Comparison of ENCODE assay signal across 15 mouse cellular contexts in the genomic region with DNA sequence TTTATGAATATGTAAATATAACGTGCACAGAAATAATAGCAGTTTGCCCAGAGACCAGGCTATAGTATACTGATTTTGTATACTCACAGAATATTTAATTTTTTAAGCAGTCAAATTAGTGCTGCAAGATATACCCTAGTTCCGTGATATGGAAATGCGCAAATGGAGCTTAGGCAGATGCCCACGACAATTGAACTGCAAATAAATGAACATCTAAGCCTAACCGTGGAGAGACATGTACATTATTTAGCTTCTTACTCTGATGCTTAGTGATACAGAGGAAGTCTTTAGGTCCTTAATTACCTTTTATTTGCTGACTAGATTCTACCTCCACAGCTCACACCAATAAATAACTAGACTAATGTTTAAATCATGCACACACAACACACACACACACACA.
DNase-seq lines count a peak whose midpoint lies in the region; ATAC-seq lines count a peak whose summit lies in the region.
"Had no signal": no experiment of that assay in that cellular context is flagged by ENCODE, and none has a peak within 500 bp of the region (broad histone marks: within the 10 kb centered on the region; RNA-seq: fewer than 3 reads in every experiment).

No protein-coding gene starts in this region.

- H3K9ac ChIP-seq in hindbrain, embryonic 11.5 days (ENCODE audit: low read depth, low read length): no peak overlapping the region
- peak overlapping the region; percentile 54 for H3K9ac ChIP-seq in forebrain, embryonic 15.5 days (replicated peaks)
- peak overlapping the region; percentile 67 for H3K9ac ChIP-seq in neural tube, embryonic 13.5 days
- no peak overlapping the region for H3K9ac ChIP-seq in liver, embryonic 11.5 days (ENCODE audit: low read depth, low read length)
- H3K9ac ChIP-seq: embryonic facial prominence, embryonic 15.5 days; liver, embryonic 13.5 days had no signal

- H3K27ac ChIP-seq in hindbrain, embryonic 11.5 days (ENCODE audit: low read depth, low read length): peak overlapping the region; percentile 82
- H3K27ac ChIP-seq in hindbrain, embryonic 10.5 days: no peak overlapping the region; the same call in 1 of the 2 replicates
- H3K27ac ChIP-seq in forebrain, embryonic 15.5 days (replicated peaks): peak overlapping the region; percentile 98
- H3K27ac ChIP-seq in midbrain, embryonic 10.5 days (replicated peaks): peak overlapping the region; percentile 67; the same call in 1 of the 2 replicates
- H3K27ac ChIP-seq in neural tube, embryonic 13.5 days (replicated peaks): peak overlapping the region; percentile 96
- no peak overlapping the region for H3K27ac ChIP-seq in liver, embryonic 11.5 days (ENCODE audit: low read depth, low read length)
- H3K27ac ChIP-seq: heart, adult 2 months; liver, embryonic 13.5 days had no signal

- no peak overlapping the region for H3K4me3 ChIP-seq in hindbrain, embryonic 11.5 days (ENCODE audit: low read depth, low read length)
- H3K4me3 ChIP-seq in hindbrain, embryonic 10.5 days: no peak overlapping the region
- peak overlapping the region; percentile 35 for H3K4me3 ChIP-seq in forebrain, embryonic 15.5 days
- no peak overlapping the region for H3K4me3 ChIP-seq in midbrain, embryonic 10.5 days
- H3K4me3 ChIP-seq in neural tube, embryonic 13.5 days: peak overlapping the region; percentile 40
- no peak overlapping the region for H3K4me3 ChIP-seq in liver, embryonic 11.5 days (ENCODE audit: low read depth, low read length)
- H3K4me3 ChIP-seq: heart, adult 2 months; liver, embryonic 13.5 days had no signal

- ATAC-seq in hindbrain, embryonic 11.5 days (ENCODE audit: low FRiP score): no peak
- no peak for ATAC-seq in forebrain, embryonic 15.5 days (replicated peaks)
- ATAC-seq in neural tube, embryonic 13.5 days (ENCODE audit: low read depth): 0 out of 2 replicates have a peak, but pooled peaks have one; percentile 3
- no peak for ATAC-seq in liver, embryonic 11.5 days (replicated peaks; ENCODE audit: low FRiP score)
- no peak for ATAC-seq in megakaryocyte, adult 5-6 weeks (ENCODE audit: poor library complexity, severe bottlenecking)
- ATAC-seq: activated CD4-positive, CD25-positive, alpha-beta regulatory T cell, adult 4 months; intestine, postnatal 0 days had no signal

- H3K27me3 ChIP-seq in hindbrain, embryonic 11.5 days (ENCODE audit: control insufficient read depth, insufficient read depth, low read length): no peaks in the 10 kb centered on the region
- H3K27me3 ChIP-seq in hindbrain, embryonic 10.5 days (ENCODE audit: insufficient read depth, poor library complexity, severe bottlenecking): no peaks in the 10 kb centered on the region
- H3K27me3 ChIP-seq in forebrain, embryonic 15.5 days: no peaks in the 10 kb centered on the region
- no peaks in the 10 kb centered on the region for H3K27me3 ChIP-seq in midbrain, embryonic 10.5 days (ENCODE audit: low read depth, poor library complexity, severe bottlenecking)
- no peaks in the 10 kb centered on the region for H3K27me3 ChIP-seq in neural tube, embryonic 13.5 days
- no peaks in the 10 kb centered on the region for H3K27me3 ChIP-seq in liver, embryonic 11.5 days (replicated peaks; ENCODE audit: control insufficient read depth, insufficient read depth, low read length)
- H3K27me3 ChIP-seq: embryonic facial prominence, embryonic 15.5 days; liver, embryonic 13.5 days had no signal

- 87% methylated on average over 5 of the region's 5 CpGs for WGBS in hindbrain, embryonic 11.5 days
- WGBS in hindbrain, embryonic 10.5 days: 92% methylated on average over 5 of the region's 5 CpGs
- 22% methylated on average over 5 of the region's 5 CpGs for WGBS in forebrain, embryonic 15.5 days
- WGBS in midbrain, embryonic 10.5 days: 95% methylated on average over 5 of the region's 5 CpGs
- 36% methylated on average over 5 of the region's 5 CpGs for WGBS in neural tube, embryonic 13.5 days
- 87% methylated on average over 5 of the region's 5 CpGs for WGBS in liver, embryonic 11.5 days

- H3K4me2 ChIP-seq in hindbrain, embryonic 11.5 days (replicated peaks; ENCODE audit: low read depth, low read length): no peak overlapping the region
- H3K4me2 ChIP-seq in forebrain, embryonic 15.5 days (replicated peaks): peak overlapping the region; percentile 56
- peak overlapping the region; percentile 57 for H3K4me2 ChIP-seq in neural tube, embryonic 13.5 days
- H3K4me2 ChIP-seq in liver, embryonic 11.5 days: no peak overlapping the region
- H3K4me2 ChIP-seq: liver, embryonic 13.5 days had no signal

- no peak for DNase-seq in hindbrain, embryonic 11.5 days (ENCODE audit: low spot score)
- DNase-seq in hindbrain, embryonic 10.5 days (ENCODE audit: low spot score): no peak
- no peak for DNase-seq in midbrain, embryonic 10.5 days (ENCODE audit: low spot score)
- DNase-seq in kidney, postnatal 14 days: no peak
- no peak for DNase-seq in liver, embryonic 11.5 days (ENCODE audit: low spot score)
- DNase-seq: gastrocnemius, postnatal 10 days; heart, adult 2 months; kidney, postnatal 10 days; liver, embryonic 13.5 days had no signal

- H3K36me3 ChIP-seq in hindbrain, embryonic 11.5 days (ENCODE audit: control insufficient read depth, insufficient read depth, low read length): no peaks in the 10 kb centered on the region
- H3K36me3 ChIP-seq in hindbrain, embryonic 10.5 days: no peaks in the 10 kb centered on the region
- no peaks in the 10 kb centered on the region for H3K36me3 ChIP-seq in forebrain, embryonic 15.5 days
- no peaks in the 10 kb centered on the region for H3K36me3 ChIP-seq in midbrain, embryonic 10.5 days
- no peaks in the 10 kb centered on the region for H3K36me3 ChIP-seq in neural tube, embryonic 13.5 days
- no peaks in the 10 kb centered on the region for H3K36me3 ChIP-seq in liver, embryonic 11.5 days (ENCODE audit: control insufficient read depth, insufficient read depth, low read length)
- H3K36me3 ChIP-seq: embryonic facial prominence, embryonic 15.5 days; liver, embryonic 13.5 days had no signal

- H3K9me3 ChIP-seq in hindbrain, embryonic 11.5 days (ENCODE audit: control insufficient read depth, low read length): no peaks in the 10 kb centered on the region
- no peaks in the 10 kb centered on the region for H3K9me3 ChIP-seq in hindbrain, embryonic 10.5 days
- H3K9me3 ChIP-seq in forebrain, embryonic 15.5 days: no peaks in the 10 kb centered on the region
- H3K9me3 ChIP-seq in midbrain, embryonic 10.5 days (replicated peaks): no peaks in the 10 kb centered on the region
- H3K9me3 ChIP-seq in neural tube, embryonic 13.5 days: no peaks in the 10 kb centered on the region
- H3K9me3 ChIP-seq in liver, embryonic 11.5 days (ENCODE audit: control insufficient read depth, low read length): no peaks in the 10 kb centered on the region
- H3K9me3 ChIP-seq: embryonic facial prominence, embryonic 15.5 days; liver, embryonic 13.5 days had no signal

- H3K4me1 ChIP-seq in hindbrain, embryonic 11.5 days (replicated peaks; ENCODE audit: control insufficient read depth, insufficient read depth, low read length): no peaks in the 10 kb centered on the region
- peaks cover 33% of the 10 kb centered on the region for H3K4me1 ChIP-seq in hindbrain, embryonic 10.5 days (replicated peaks)
- peaks cover 32% of the 10 kb centered on the region for H3K4me1 ChIP-seq in forebrain, embryonic 15.5 days
- peaks cover 42% of the 10 kb centered on the region for H3K4me1 ChIP-seq in midbrain, embryonic 10.5 days
- H3K4me1 ChIP-seq in neural tube, embryonic 13.5 days (replicated peaks): peaks cover 33% of the 10 kb centered on the region
- H3K4me1 ChIP-seq in liver, embryonic 11.5 days (replicated peaks; ENCODE audit: control insufficient read depth, insufficient read depth, low read length): no peaks in the 10 kb centered on the region
- H3K4me1 ChIP-seq: liver, embryonic 13.5 days had no signal

Comparison
In these comparisons a context has a peak if more than half of its experiments do, and no peak if none do; other contexts are left out.
1. H3K27ac ChIP-seq: peak in hindbrain, embryonic 11.5 days (single experiment), forebrain, embryonic 15.5 days (single experiment), midbrain, embryonic 10.5 days (single experiment) and neural tube, embryonic 13.5 days (single experiment); none in hindbrain, embryonic 10.5 days (single experiment) and liver, embryonic 11.5 days (single experiment).
2. H3K4me2 ChIP-seq: peak in forebrain, embryonic 15.5 days (single experiment) and neural tube, embryonic 13.5 days (single experiment); none in hindbrain, embryonic 11.5 days (single experiment) and liver, embryonic 11.5 days (single experiment).
3. H3K4me3 ChIP-seq: peak in forebrain, embryonic 15.5 days (single experiment) and neural tube, embryonic 13.5 days (single experiment); none in hindbrain, embryonic 11.5 days (single experiment), hindbrain, embryonic 10.5 days (single experiment), midbrain, embryonic 10.5 days (single experiment) and liver, embryonic 11.5 days (single experiment).
4. H3K9ac ChIP-seq: peak in forebrain, embryonic 15.5 days (single experiment) and neural tube, embryonic 13.5 days (single experiment); none in hindbrain, embryonic 11.5 days (single experiment) and liver, embryonic 11.5 days (single experiment).